Mouse (Mus musculus) hindbrain, embryonic 11.5 days (tissue): ENCODE data around the gene Clint1. TPM values are rescaled to one million over a fixed set of nuclear protein-coding genes. Genes with fewer than 3 reads are reported as not detected.

ENCODE experiments used
- ATAC-seq: fragments of 200-750 bp; cut with Nextera tagmentation; 2 replicates; pipeline ENCODE4 v1.8.0; 2017; ENCODE audit warnings: mild to moderate bottlenecking, moderate TSS enrichment, moderate library complexity; ENCODE audit not compliant: low FRiP score
- DNase-seq: peaks from one replicate; pipeline ENCODE4 v3.0.0-alpha.2; 2015; ENCODE audit warnings: low spot score
- H3K27ac ChIP-seq: fragments of 300-500 bp; sonication (generic); 2 replicates; pipeline ENCODE4 v1.5.1; 2014; ENCODE audit warnings: mild to moderate bottlenecking, low read depth, low read length
- H3K27me3 ChIP-seq: fragments of 300-500 bp; sonication (generic); 2 replicates; pipeline ENCODE4 v1.6.1; 2014; ENCODE audit warnings: mild to moderate bottlenecking, low read length, moderate library complexity, mixed read lengths; ENCODE audit not compliant: control insufficient read depth, insufficient read depth
- H3K36me3 ChIP-seq: fragments of 300-500 bp; sonication (generic); 2 replicates; pipeline ENCODE4 v1.6.1; 2014; ENCODE audit warnings: mild to moderate bottlenecking, low read length, moderate library complexity, mixed read lengths; ENCODE audit not compliant: control insufficient read depth, insufficient read depth
- H3K4me1 ChIP-seq: fragments of 300-500 bp; sonication (generic); replicated peaks from 2 replicates; pipeline ENCODE4 v1.6.1; 2014; ENCODE audit warnings: low read length, mixed read lengths; ENCODE audit not compliant: control insufficient read depth, insufficient read depth
- H3K4me2 ChIP-seq: fragments of 300-500 bp; sonication (generic); replicated peaks from 2 replicates; pipeline ENCODE4 v1.6.1; 2014; ENCODE audit warnings: mild to moderate bottlenecking, low read depth, low read length
- H3K4me3 ChIP-seq: fragments of 300-500 bp; sonication (generic); 2 replicates; pipeline ENCODE4 v1.5.1; 2014; ENCODE audit warnings: low read depth, low read length
- H3K9ac ChIP-seq: fragments of 300-500 bp; sonication (generic); 2 replicates; pipeline ENCODE4 v1.6.1; 2014; ENCODE audit warnings: low read depth, low read length
- H3K9me3 ChIP-seq: fragments of 300-500 bp; sonication (generic); 2 replicates; pipeline ENCODE4 v1.6.1; 2016; ENCODE audit warnings: low read length; ENCODE audit not compliant: control insufficient read depth
- WGBS: fragments of 180-500 bp; shearing (Covaris S2); extraction: QIAGEN DNeasy Blood & Tissue Kit; methylation state at CpG from one replicate; pipeline ENCODE4 v1.1.7; 2014; 5-methylcytosine and 5-hydroxymethylcytosine counted together
- polyA plus RNA-seq: library from polyadenylated mRNA; unstranded; fragments of >200 nt; fragmentation: Nextera tagmentation; extraction: Ambion mirVana; gene quantifications from 2 replicates; pipeline ENCODE4 v1.2.1, GENCODE M21; 2014

The Clint1 gene
- polyA plus RNA-seq, 1 experiment from 2014 or later: 52.1 TPM

DNA sequence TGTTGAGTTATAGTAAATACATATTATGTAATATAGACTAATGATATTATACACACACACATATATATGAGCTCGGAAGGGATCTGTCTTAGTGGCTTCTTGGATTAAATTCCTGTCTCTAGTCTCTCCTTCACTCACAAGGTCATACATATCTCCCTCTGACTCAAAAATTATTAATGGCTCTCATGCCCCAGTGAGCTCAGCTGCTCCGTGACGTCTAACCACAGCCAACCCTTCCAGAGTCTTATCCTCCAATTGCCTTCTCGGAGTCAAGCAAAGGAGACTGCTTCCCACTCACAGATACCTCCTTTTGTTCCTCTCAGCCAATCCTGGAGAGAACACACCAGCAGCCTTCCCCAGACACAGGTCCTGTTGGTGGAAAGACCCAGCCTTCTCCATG, 67.0 kb downstream of the Clint1 start:
- H3K27ac ChIP-seq: no peak overlapping the region
- 0 out of 2 replicates have a peak, but pooled peaks have one; percentile 3 for ATAC-seq
- H3K9ac ChIP-seq: no peak overlapping the region
- peaks cover 6% of the 10 kb centered on the region; the same call in 1 of the 2 replicates for H3K4me1 ChIP-seq
- no peaks in the 10 kb centered on the region for H3K36me3 ChIP-seq
- WGBS: 77% methylated on average over 4 of the region's 4 CpGs
- no peaks in the 10 kb centered on the region for H3K27me3 ChIP-seq
- DNase-seq: no peak
- no peaks in the 10 kb centered on the region for H3K9me3 ChIP-seq
- no peak overlapping the region for H3K4me3 ChIP-seq
- H3K4me2 ChIP-seq: no peak overlapping the region

DNA sequence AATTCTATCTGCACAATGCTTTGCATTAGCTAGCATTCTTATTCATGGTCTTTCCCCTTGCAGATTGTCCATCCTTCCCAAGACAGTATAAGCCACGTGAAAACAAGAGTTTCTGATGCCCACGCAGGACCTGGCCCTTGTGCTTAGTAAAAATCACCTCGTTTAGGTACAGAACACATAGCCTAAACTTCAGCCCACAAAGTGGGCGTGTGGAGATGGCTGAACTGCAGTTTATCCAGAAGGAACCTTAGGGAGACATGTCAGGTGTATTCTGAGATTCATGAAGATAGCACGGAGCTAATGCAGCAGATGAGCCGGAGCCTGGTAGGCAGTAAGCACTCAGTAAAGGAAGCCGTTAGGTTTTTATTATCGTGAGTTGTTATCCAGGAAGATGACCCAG, 69.2 kb downstream of the Clint1 start:
- Histone ChIP-seq H3K9ac (peak overlapping the region; percentile 46; the same call in 1 of the 2 replicates), H3K4me3 (no peak overlapping the region)

GRCm38 (mm10) chr11:45921480-45921898, 69.6 kb downstream of the Clint1 start:
- Histone ChIP-seq H3K27ac (peak overlapping the region; percentile 80), H3K36me3 (no peaks in the 10 kb centered on the region), H3K9me3 (no peaks in the 10 kb centered on the region), H3K4me1 (peaks cover 6% of the 10 kb centered on the region; the same call in 1 of the 2 replicates), H3K27me3 (no peaks in the 10 kb centered on the region), H3K4me3 (no peak overlapping the region), H3K4me2 (0 out of 2 replicates have a peak overlapping the region, but pooled peaks have one; percentile 26), H3K9ac (peak overlapping the region; percentile 46; the same call in 1 of the 2 replicates)
- WGBS: 8% methylated on average over 10 of the region's 10 CpGs
- ATAC-seq (peak; percentile 60), DNase-seq (peak; percentile 53)

More for the DNA sequence above, 69.2 kb downstream of the Clint1 start:
- H3K27ac ChIP-seq: peak overlapping the region; percentile 80
- H3K4me2 ChIP-seq: no peak overlapping the region
- no peaks in the 10 kb centered on the region for H3K36me3 ChIP-seq
- 49% methylated on average over 8 of the region's 8 CpGs for WGBS
- no peaks in the 10 kb centered on the region for H3K9me3 ChIP-seq
- no peak; the same call in 1 of the 2 replicates for ATAC-seq
- H3K4me1 ChIP-seq: peaks cover 6% of the 10 kb centered on the region; the same call in 1 of the 2 replicates
- no peak for DNase-seq
- no peaks in the 10 kb centered on the region for H3K27me3 ChIP-seq

DNA sequence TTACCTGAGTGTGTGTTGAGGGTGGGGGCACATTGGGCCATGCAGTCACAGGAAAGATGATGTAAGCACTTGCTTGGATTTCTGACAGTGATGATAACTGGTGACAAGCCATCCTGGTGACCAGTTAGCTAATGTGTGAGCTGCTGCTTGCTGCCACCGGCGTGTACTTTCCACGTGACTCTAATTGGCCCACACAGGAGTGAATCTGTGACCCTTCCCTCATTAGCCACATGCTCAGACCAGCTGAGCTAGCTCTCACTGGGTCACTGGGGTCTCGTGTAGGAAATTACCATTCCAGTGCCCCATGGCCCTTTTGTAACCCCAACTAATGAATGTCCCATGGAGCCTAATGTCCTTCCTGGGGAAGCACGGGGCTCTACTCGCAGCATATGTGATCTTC, 73.6 kb downstream of the Clint1 start:
- WGBS: 47% methylated on average over 6 of the region's 6 CpGs
- Histone ChIP-seq H3K4me3 (no peak overlapping the region), H3K27ac (0 out of 2 replicates have a peak overlapping the region, but pooled peaks have one; percentile 3), H3K9ac (no peak overlapping the region), H3K36me3 (no peaks in the 10 kb centered on the region), H3K4me2 (no peak overlapping the region), H3K27me3 (no peaks in the 10 kb centered on the region), H3K9me3 (no peaks in the 10 kb centered on the region), H3K4me1 (peaks cover 6% of the 10 kb centered on the region; the same call in 1 of the 2 replicates)
- peak; percentile 30 for DNase-seq
- peak; percentile 52 for ATAC-seq

- peak overlapping the region; percentile 27 for H3K4me3 ChIP-seq
- H3K4me2 ChIP-seq: peak overlapping the region; percentile 41
- DNase-seq (peak; percentile 90), ATAC-seq (peak; percentile 86)
- peak overlapping the region; percentile 31; the same call in 1 of the 2 replicates for H3K9ac ChIP-seq
- no peaks in the 10 kb centered on the region for H3K27me3 ChIP-seq
- 1% methylated on average over 9 of the region's 9 CpGs for WGBS
- no peak overlapping the region for H3K27ac ChIP-seq
- H3K9me3 ChIP-seq: no peaks in the 10 kb centered on the region
- H3K36me3 ChIP-seq: no peaks in the 10 kb centered on the region
- no peaks in the 10 kb centered on the region; the same call in 1 of the 2 replicates for H3K4me1 ChIP-seq
Measured at GRCm38 (mm10) chr11:45926640-45927082, 74.8 kb downstream of the Clint1 start.

GRCm38 (mm10) chr11:45927456-45927855, 75.6 kb downstream of the Clint1 start:
- 78% methylated on average over 5 of the region's 5 CpGs for WGBS
- H3K27ac ChIP-seq: no peak overlapping the region
- H3K27me3 ChIP-seq: no peaks in the 10 kb centered on the region
- no peaks in the 10 kb centered on the region for H3K9me3 ChIP-seq
- no peaks in the 10 kb centered on the region; the same call in 1 of the 2 replicates for H3K4me1 ChIP-seq
- no peak for DNase-seq
- no peak overlapping the region for H3K4me3 ChIP-seq
- no peak overlapping the region for H3K4me2 ChIP-seq
- no peaks in the 10 kb centered on the region for H3K36me3 ChIP-seq
- no peak for ATAC-seq
- H3K9ac ChIP-seq: no peak overlapping the region

DNA sequence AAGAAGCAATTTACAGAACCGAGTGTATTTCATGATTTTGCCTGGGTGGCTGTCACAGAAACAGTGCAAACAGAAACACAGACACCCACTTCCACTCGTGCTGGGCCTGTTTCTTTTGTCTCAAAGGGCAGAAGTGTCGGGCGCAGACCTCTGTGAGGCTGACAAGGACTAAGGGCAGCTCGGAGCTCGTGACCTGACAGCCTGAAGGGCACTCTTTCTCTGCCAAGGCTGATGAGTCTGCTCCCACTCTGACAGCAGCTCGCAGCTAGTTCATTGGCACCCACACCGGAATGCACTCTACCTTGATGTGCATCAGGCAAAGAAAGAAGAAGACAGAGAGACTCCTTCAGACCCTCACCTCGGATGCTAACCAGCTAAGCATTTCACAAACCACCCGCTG, 77.7 kb downstream of the Clint1 start:
- H3K4me3 ChIP-seq: no peak overlapping the region
- no peak overlapping the region for H3K9ac ChIP-seq
- no peaks in the 10 kb centered on the region for H3K9me3 ChIP-seq
- H3K36me3 ChIP-seq: no peaks in the 10 kb centered on the region
- no peaks in the 10 kb centered on the region for H3K27me3 ChIP-seq
- no peak overlapping the region for H3K4me2 ChIP-seq
- H3K4me1 ChIP-seq: no peaks in the 10 kb centered on the region; the same call in 1 of the 2 replicates
- H3K27ac ChIP-seq: no peak overlapping the region
- DNase-seq: no peak
- WGBS: 91% methylated on average over 10 of the region's 10 CpGs
- ATAC-seq: no peak

DNA sequence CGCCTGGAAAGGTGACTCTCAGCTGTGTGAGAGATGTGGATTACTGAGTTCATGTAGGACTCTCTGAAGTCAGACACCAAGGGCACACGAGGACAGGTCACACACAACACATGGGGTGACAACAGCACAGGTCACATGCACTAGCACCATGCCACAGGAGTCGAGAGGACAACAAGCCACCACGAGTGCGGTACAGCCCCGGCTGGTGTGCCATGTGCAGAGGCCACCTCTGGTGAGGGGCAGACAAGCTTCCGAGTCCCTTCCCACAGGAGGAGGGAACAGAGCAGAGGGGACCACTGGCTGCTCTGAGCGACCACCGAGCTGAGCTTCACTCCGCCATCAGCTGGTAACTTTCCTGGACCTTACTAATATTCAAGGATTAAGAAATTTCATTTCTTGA, 80.9 kb downstream of the Clint1 start:
- Histone ChIP-seq H3K27ac (no peak overlapping the region), H3K27me3 (no peaks in the 10 kb centered on the region), H3K9me3 (no peaks in the 10 kb centered on the region), H3K4me2 (no peak overlapping the region), H3K4me1 (no peaks in the 10 kb centered on the region), H3K36me3 (no peaks in the 10 kb centered on the region), H3K4me3 (no peak overlapping the region), H3K9ac (no peak overlapping the region)
- no peak for ATAC-seq
- 91% methylated on average over 10 of the region's 10 CpGs for WGBS
- DNase-seq: no peak

DNA sequence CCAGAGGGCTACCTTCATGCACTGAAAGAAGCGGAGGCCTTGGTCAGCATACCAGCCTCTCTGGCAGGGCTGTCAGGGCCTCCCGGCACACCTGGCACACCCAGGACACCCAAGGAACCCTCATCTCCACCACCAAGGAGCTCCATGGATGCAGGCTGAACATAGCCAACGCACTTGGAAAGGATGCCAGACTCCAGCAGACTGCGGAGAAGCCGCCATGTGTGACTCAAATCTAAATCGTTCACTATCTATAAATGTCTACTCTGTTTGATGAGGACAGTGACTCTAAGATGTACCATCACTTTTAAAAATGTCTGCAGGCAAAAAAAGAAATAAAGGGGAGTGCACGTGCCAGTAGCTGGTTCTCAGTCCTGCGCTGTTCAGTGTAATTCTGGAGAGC, 85.6 kb downstream of the Clint1 start:
- H3K9me3 ChIP-seq: no peaks in the 10 kb centered on the region
- H3K4me1 ChIP-seq: no peaks in the 10 kb centered on the region
- no peak for DNase-seq
- H3K9ac ChIP-seq: no peak overlapping the region
- no peaks in the 10 kb centered on the region for H3K27me3 ChIP-seq
- H3K4me2 ChIP-seq: no peak overlapping the region
- no peak overlapping the region for H3K4me3 ChIP-seq
- WGBS: 96% methylated on average over 8 of the region's 8 CpGs
- H3K36me3 ChIP-seq: no peaks in the 10 kb centered on the region
- ATAC-seq: no peak
- no peak overlapping the region for H3K27ac ChIP-seq
